Mouse (Mus musculus): ENCODE data around the gene Defb18. TPM values are rescaled to one million over a fixed set of nuclear protein-coding genes. Genes with fewer than 3 reads are reported as not detected.
"Not testable (repeated sequence)": the region's sequence is repeated elsewhere in the genome, so short reads cannot be mapped to it uniquely, and the experiment has no call there.

The Defb18 gene
- not detected in 2 replicates for polyA plus RNA-seq (2012; rRNA removed)

- no peaks in the 10 kb centered on the region for H3K36me3 ChIP-seq (ENCODE audit: control insufficient read depth, insufficient read depth, low read length)
- no peak for TF ChIP-seq CTCF (IDR thresholded peaks at IDR 0.05; ENCODE audit: control insufficient read depth, insufficient read depth, insufficient replicate concordance, low read depth, low read length)
- TF ChIP-seq POLR2A (IDR thresholded peaks at IDR 0.05; ENCODE audit: control insufficient read depth, low read depth, low read length) = no peak
- no peaks in the 10 kb centered on the region for H3K4me1 ChIP-seq (ENCODE audit: control insufficient read depth, insufficient read depth, low read length)
- no peaks in the 10 kb centered on the region for H3K27me3 ChIP-seq (ENCODE audit: control insufficient read depth, insufficient read depth, low read length)
- no peak within 1 kb of the TSS for H3K27ac ChIP-seq (ENCODE audit: control insufficient read depth, insufficient read depth, low read depth, low read length)
- H3K4me3 ChIP-seq (ENCODE audit: control insufficient read depth, low read depth, low read length) = no peak within 1 kb of the TSS
Observed at GRCm38 (mm10) chr1:18237343-18237742, at the start of gene Defb18. TSS of gene Defb18 (minus strand) at chr1:18237443.

GRCm38 (mm10) chr1:18271095-18271494 lies 33.9 kb upstream of the Defb18 start:
- TF ChIP-seq POLR2A (IDR thresholded peaks at IDR 0.05; ENCODE audit: control insufficient read depth, low read depth, low read length) (no peak), CTCF (IDR thresholded peaks at IDR 0.05; ENCODE audit: control insufficient read depth, insufficient read depth, insufficient replicate concordance, low read depth, low read length) (no peak)
- Histone ChIP-seq H3K4me1 (ENCODE audit: control insufficient read depth, insufficient read depth, low read length) (no peaks in the 10 kb centered on the region), H3K36me3 (ENCODE audit: control insufficient read depth, insufficient read depth, low read length) (no peaks in the 10 kb centered on the region), H3K4me3 (ENCODE audit: control insufficient read depth, low read depth, low read length) (no peak overlapping the region), H3K27ac (ENCODE audit: control insufficient read depth, insufficient read depth, low read depth, low read length) (no peak overlapping the region), H3K27me3 (ENCODE audit: control insufficient read depth, insufficient read depth, low read length) (no peaks in the 10 kb centered on the region)

GRCm38 (mm10) chr1:18268845-18269244 lies 31.6 kb upstream of the Defb18 start:
- Histone ChIP-seq H3K36me3 (ENCODE audit: control insufficient read depth, insufficient read depth, low read length) (no peaks in the 10 kb centered on the region), H3K27ac (ENCODE audit: control insufficient read depth, insufficient read depth, low read depth, low read length) (no peak overlapping the region), H3K4me1 (ENCODE audit: control insufficient read depth, insufficient read depth, low read length) (no peaks in the 10 kb centered on the region), H3K4me3 (ENCODE audit: control insufficient read depth, low read depth, low read length) (no peak overlapping the region), H3K27me3 (ENCODE audit: control insufficient read depth, insufficient read depth, low read length) (no peaks in the 10 kb centered on the region)
- TF ChIP-seq CTCF (IDR thresholded peaks at IDR 0.05; ENCODE audit: control insufficient read depth, insufficient read depth, insufficient replicate concordance, low read depth, low read length) (no peak), POLR2A (IDR thresholded peaks at IDR 0.05; ENCODE audit: control insufficient read depth, low read depth, low read length) (no peak)

- TF ChIP-seq CTCF (IDR thresholded peaks at IDR 0.05; ENCODE audit: control insufficient read depth, insufficient read depth, insufficient replicate concordance, low read depth, low read length) = no peak
- TF ChIP-seq POLR2A (IDR thresholded peaks at IDR 0.05; ENCODE audit: control insufficient read depth, low read depth, low read length) = no peak
- H3K27me3 ChIP-seq (ENCODE audit: control insufficient read depth, insufficient read depth, low read length) = no peaks in the 10 kb centered on the region
- no peak within 1 kb of the TSS for H3K27ac ChIP-seq (ENCODE audit: control insufficient read depth, insufficient read depth, low read depth, low read length)
- H3K4me1 ChIP-seq (ENCODE audit: control insufficient read depth, insufficient read depth, low read length) = no peaks in the 10 kb centered on the region
- H3K4me3 ChIP-seq (ENCODE audit: control insufficient read depth, low read depth, low read length) = no peak within 1 kb of the TSS
- H3K36me3 ChIP-seq (ENCODE audit: control insufficient read depth, insufficient read depth, low read length) = no peaks in the 10 kb centered on the region
Observed at GRCm38 (mm10) chr1:18265038-18265437, 27.8 kb upstream of the Defb18 start, which contains the start of gene Defb41. TSS of gene Defb41 (minus strand) at chr1:18265138.

GRCm38 (mm10) chr1:18245801-18246580 lies 8.7 kb upstream of the Defb18 start:
- not testable (repeated sequence) for H3K36me3 ChIP-seq (ENCODE audit: control insufficient read depth, insufficient read depth, low read length); H3K27me3 ChIP-seq (ENCODE audit: control insufficient read depth, insufficient read depth, low read length); H3K4me3 ChIP-seq (ENCODE audit: control insufficient read depth, low read depth, low read length); H3K27ac ChIP-seq (ENCODE audit: control insufficient read depth, insufficient read depth, low read depth, low read length); H3K4me1 ChIP-seq (ENCODE audit: control insufficient read depth, insufficient read depth, low read length)

GRCm38 (mm10) chr1:18223385-18223945 lies 13.8 kb downstream of the Defb18 start:
- Histone ChIP-seq H3K4me3 (ENCODE audit: control insufficient read depth, low read depth, low read length) (no peak overlapping the region), H3K4me1 (ENCODE audit: control insufficient read depth, insufficient read depth, low read length) (no peaks in the 10 kb centered on the region), H3K27me3 (ENCODE audit: control insufficient read depth, insufficient read depth, low read length) (no peaks in the 10 kb centered on the region), H3K27ac (ENCODE audit: control insufficient read depth, insufficient read depth, low read depth, low read length) (no peak overlapping the region), H3K36me3 (ENCODE audit: control insufficient read depth, insufficient read depth, low read length) (no peaks in the 10 kb centered on the region)
- TF ChIP-seq POLR2A (IDR thresholded peaks at IDR 0.05; ENCODE audit: control insufficient read depth, low read depth, low read length) (no peak), CTCF (IDR thresholded peaks at IDR 0.05; ENCODE audit: control insufficient read depth, insufficient read depth, insufficient replicate concordance, low read depth, low read length) (no peak)

GRCm38 (mm10) chr1:18191719-18192118 lies 45.5 kb downstream of the Defb18 start:
- TF ChIP-seq POLR2A (IDR thresholded peaks at IDR 0.05; ENCODE audit: control insufficient read depth, low read depth, low read length) (no peak), CTCF (IDR thresholded peaks at IDR 0.05; ENCODE audit: control insufficient read depth, insufficient read depth, insufficient replicate concordance, low read depth, low read length) (no peak)
- no peaks in the 10 kb centered on the region for H3K36me3 ChIP-seq (ENCODE audit: control insufficient read depth, insufficient read depth, low read length)
- H3K27me3 ChIP-seq (ENCODE audit: control insufficient read depth, insufficient read depth, low read length) = no peaks in the 10 kb centered on the region
- H3K4me1 ChIP-seq (ENCODE audit: control insufficient read depth, insufficient read depth, low read length) = no peaks in the 10 kb centered on the region
- no peak overlapping the region for H3K27ac ChIP-seq (ENCODE audit: control insufficient read depth, insufficient read depth, low read depth, low read length)
- H3K4me3 ChIP-seq (ENCODE audit: control insufficient read depth, low read depth, low read length) = no peak overlapping the region
